Mouse (Mus musculus) forebrain, embryonic 12.5 days (tissue): ENCODE results near the gene Pcgf2. TPM values are rescaled to one million over a fixed set of nuclear protein-coding genes. Genes with fewer than 3 reads are reported as not detected.
A peak's percentile ranks its signal among the peaks of the same experiment; 100 is the strongest.

Experiments
- ATAC-seq: fragments of 200-750 bp; cut with Nextera tagmentation; 2 replicates; pipeline ENCODE4 v1.8.0; 2017; ENCODE audit warnings: moderate TSS enrichment; ENCODE audit not compliant: low FRiP score
- H3K27ac ChIP-seq: fragments of 300-500 bp; sonication (generic); 2 replicates; pipeline ENCODE4 v1.5.1; 2016; ENCODE audit warnings: mild to moderate bottlenecking
- H3K27me3 ChIP-seq: fragments of 300-500 bp; sonication (generic); 2 replicates; pipeline ENCODE4 v1.6.1; 2016; ENCODE audit warnings: mild to moderate bottlenecking
- H3K36me3 ChIP-seq: fragments of 300-500 bp; sonication (generic); replicated peaks from 2 replicates; pipeline ENCODE4 v1.6.1; 2016; ENCODE audit warnings: mild to moderate bottlenecking
- H3K4me1 ChIP-seq: fragments of 300-500 bp; sonication (generic); 2 replicates; pipeline ENCODE4 v1.6.1; 2016
- H3K4me2 ChIP-seq: fragments of 300-500 bp; sonication (generic); 2 replicates; pipeline ENCODE4 v1.6.1; 2016; ENCODE audit warnings: mild to moderate bottlenecking, moderate library complexity
- H3K4me3 ChIP-seq: fragments of 300-500 bp; sonication (generic); replicated peaks from 2 replicates; pipeline ENCODE4 v1.5.1; 2016; ENCODE audit warnings: mild to moderate bottlenecking
- H3K9ac ChIP-seq: fragments of 300-500 bp; sonication (generic); 2 replicates; pipeline ENCODE4 v1.6.1; 2016; ENCODE audit warnings: mild to moderate bottlenecking
- H3K9me3 ChIP-seq: fragments of 300-500 bp; sonication (generic); 2 replicates; pipeline ENCODE4 v1.6.1; 2016
- WGBS: fragments of 180-500 bp; shearing (Covaris S2); methylation state at CpG from one replicate; pipeline ENCODE4 v1.1.7; 2016; 5-methylcytosine and 5-hydroxymethylcytosine counted together
- polyA plus RNA-seq: library from polyadenylated mRNA; unstranded; fragments of >200 nt; fragmentation: Nextera tagmentation; extraction: Ambion mirVana; gene quantifications from 2 replicates; pipeline ENCODE4 v1.2.1, GENCODE M21; 2016

Gene Pcgf2
- polyA plus RNA-seq, result 24.2 TPM in 2 replicates

DNA sequence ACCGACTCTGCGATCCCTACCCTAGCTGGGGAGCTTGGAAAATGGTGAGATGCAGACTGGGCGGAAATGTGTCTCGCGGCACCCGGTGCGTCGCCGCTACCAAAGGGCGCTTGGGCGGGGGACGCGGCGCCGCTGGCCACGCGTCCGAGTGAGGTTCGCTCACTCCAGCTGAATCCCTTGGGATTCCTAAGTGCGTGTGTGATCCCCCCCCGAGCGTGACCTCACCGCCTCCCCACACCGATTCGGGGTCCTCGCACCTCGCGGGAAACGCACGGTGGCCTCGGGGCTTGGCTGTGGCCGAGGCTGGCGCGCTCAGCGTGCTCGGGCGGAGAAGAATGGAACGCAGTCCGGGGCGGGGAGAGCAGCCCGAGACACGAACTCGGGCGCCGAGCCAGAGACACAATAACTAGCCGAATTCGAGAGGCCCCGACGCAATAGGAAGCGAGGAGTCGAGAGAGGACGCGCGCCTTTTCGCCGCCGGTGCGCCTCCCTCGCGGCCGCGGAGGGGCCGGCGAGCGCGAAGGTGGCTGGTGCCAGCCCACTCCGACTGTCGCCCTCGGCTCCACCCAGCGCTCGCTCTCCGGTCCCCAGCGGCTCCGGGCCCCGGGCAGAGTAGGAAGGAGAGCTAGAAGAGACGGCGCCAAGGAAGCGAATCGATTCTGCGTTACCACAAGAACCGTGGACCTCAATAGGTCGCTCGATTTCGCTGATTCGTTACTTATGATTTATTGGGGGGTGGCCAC is at the start of gene Pcgf2:
Pcgf2 (minus strand) TSS at position 495 of the 743 bp plus-strand sequence.
- H3K9me3 ChIP-seq, result no peaks in the 10 kb centered on the region
- peak within 1 kb of the TSS; percentile 95 for H3K9ac ChIP-seq
- peak within 1 kb of the TSS; percentile 84 for H3K4me2 ChIP-seq
- peaks cover 61% of the 10 kb centered on the region for H3K4me1 ChIP-seq
- under 1% methylated on average over 85 of the region's 85 CpGs for WGBS
- peak; percentile 17 for ATAC-seq
- no peaks in the 10 kb centered on the region for H3K36me3 ChIP-seq
- no peaks in the 10 kb centered on the region for H3K27me3 ChIP-seq
- H3K27ac ChIP-seq, result peak within 1 kb of the TSS; percentile 99
- H3K4me3 ChIP-seq, result peak within 1 kb of the TSS; percentile 86

DNA sequence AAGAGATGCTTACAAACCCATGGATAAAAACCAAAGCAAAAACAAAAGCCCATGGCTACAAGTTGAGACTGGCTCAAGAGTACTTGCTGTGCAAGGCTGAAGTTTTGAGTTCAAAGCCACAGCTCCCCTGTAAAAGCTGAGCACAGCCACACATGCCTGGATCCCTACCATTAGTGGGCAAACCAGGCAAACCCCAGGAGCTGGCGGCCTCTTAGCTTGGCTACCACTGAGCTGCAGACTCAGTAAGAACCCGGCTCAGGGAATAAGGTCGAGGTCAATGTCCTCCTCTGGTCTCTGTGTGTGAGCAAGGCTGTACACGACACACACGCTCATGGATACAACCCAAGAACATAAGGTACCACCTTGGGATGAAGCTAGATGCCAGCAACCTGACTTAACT is 48.2 kb upstream of the Pcgf2 start:
- Histone ChIP-seq H3K4me3 (no peak overlapping the region), H3K9ac (no peak overlapping the region), H3K36me3 (peaks cover 69% of the 10 kb centered on the region), H3K27me3 (no peaks in the 10 kb centered on the region), H3K27ac (no peak overlapping the region), H3K9me3 (no peaks in the 10 kb centered on the region), H3K4me1 (peaks cover 4% of the 10 kb centered on the region), H3K4me2 (no peak overlapping the region)
- 91% methylated on average over 5 of the region's 5 CpGs for WGBS
- no peak for ATAC-seq

DNA sequence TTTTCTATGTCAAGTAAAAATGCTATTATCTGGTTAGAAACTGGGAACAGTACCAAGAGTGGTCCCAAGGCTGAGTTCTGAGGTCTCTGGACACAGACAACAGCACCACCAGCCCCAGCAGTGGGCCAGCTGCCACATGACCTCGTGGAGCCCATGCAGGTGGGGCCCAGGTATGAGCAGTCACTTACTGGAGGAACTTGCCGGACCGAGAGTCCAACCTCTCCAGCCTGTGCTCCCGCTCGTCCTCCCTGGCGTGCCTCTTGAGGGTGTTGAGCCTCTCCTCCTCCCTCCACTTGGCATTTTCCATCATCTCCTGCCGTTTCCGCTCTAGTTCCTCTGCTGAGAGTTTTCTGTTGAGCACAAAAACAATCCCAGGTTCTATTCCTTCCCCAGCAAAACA is 47.5 kb upstream of the Pcgf2 start:
- peaks cover 11% of the 10 kb centered on the region for H3K4me1 ChIP-seq
- ATAC-seq, result no peak
- no peaks in the 10 kb centered on the region for H3K9me3 ChIP-seq

GRCm38 (mm10) chr11:97745331-97745721 is 45.0 kb upstream of the Pcgf2 start:
- 12% methylated on average over 13 of the region's 13 CpGs for WGBS
- peak overlapping the region; percentile 78 for H3K4me2 ChIP-seq
- H3K4me1 ChIP-seq, result peaks cover 22% of the 10 kb centered on the region
- H3K4me3 ChIP-seq, result peak overlapping the region; percentile 72
- H3K9me3 ChIP-seq, result no peaks in the 10 kb centered on the region
- no peak overlapping the region for H3K9ac ChIP-seq
- no peak; the same call in 1 of the 2 replicates for ATAC-seq
- peaks cover 39% of the 10 kb centered on the region for H3K36me3 ChIP-seq
- no peaks in the 10 kb centered on the region for H3K27me3 ChIP-seq
- no peak overlapping the region for H3K27ac ChIP-seq

More for the DNA sequence above, 47.5 kb upstream of the Pcgf2 start:
- Histone ChIP-seq H3K4me3 (no peak overlapping the region), H3K4me2 (no peak overlapping the region), H3K27me3 (no peaks in the 10 kb centered on the region), H3K9ac (no peak overlapping the region), H3K36me3 (peaks cover 62% of the 10 kb centered on the region), H3K27ac (no peak overlapping the region)
- WGBS, result 95% methylated on average over 8 of the region's 8 CpGs

DNA sequence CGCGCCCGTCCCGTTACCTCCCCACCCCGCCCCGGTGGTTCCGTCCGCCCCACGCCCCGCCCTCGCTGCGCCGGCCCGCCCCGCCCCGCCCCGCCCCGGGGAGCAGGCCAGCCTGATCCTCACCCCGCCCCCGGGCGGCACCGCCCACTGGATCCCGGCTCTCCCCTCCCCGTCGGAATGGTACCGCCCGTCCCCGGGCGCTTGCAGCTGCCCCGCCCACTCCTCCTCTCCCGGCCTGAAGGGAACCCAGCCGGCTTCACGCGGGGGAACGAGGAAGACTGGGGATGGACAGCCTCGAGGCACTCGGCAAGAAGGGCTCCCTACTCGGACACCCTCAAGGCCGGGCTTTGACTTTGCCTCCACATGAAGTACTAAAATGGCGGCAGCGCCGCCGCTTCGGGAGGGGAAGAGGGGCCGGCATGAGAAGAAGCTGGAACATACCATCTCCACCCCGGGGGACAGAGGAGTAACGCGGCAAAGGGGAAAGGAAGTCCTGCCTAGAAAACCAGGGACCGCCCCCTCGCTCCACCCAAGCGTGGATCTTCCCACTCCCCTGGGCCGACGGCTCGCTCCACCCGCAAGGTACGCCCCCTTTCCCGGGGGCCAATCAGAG is 44.5 kb upstream of the Pcgf2 start:
- H3K4me1 ChIP-seq, result peaks cover 27% of the 10 kb centered on the region
- H3K9ac ChIP-seq, result peak overlapping the region; percentile 80
- H3K27me3 ChIP-seq, result no peaks in the 10 kb centered on the region
- whole genome bisulfite sequencing, result under 1% methylated on average over 32 of the region's 57 CpGs
- H3K9me3 ChIP-seq, result no peaks in the 10 kb centered on the region
- peak overlapping the region; percentile 92 for H3K27ac ChIP-seq
- peak overlapping the region; percentile 78 for H3K4me2 ChIP-seq
- peaks cover 34% of the 10 kb centered on the region for H3K36me3 ChIP-seq
- peak overlapping the region; percentile 72 for H3K4me3 ChIP-seq
- ATAC-seq, result peak; percentile 97

DNA sequence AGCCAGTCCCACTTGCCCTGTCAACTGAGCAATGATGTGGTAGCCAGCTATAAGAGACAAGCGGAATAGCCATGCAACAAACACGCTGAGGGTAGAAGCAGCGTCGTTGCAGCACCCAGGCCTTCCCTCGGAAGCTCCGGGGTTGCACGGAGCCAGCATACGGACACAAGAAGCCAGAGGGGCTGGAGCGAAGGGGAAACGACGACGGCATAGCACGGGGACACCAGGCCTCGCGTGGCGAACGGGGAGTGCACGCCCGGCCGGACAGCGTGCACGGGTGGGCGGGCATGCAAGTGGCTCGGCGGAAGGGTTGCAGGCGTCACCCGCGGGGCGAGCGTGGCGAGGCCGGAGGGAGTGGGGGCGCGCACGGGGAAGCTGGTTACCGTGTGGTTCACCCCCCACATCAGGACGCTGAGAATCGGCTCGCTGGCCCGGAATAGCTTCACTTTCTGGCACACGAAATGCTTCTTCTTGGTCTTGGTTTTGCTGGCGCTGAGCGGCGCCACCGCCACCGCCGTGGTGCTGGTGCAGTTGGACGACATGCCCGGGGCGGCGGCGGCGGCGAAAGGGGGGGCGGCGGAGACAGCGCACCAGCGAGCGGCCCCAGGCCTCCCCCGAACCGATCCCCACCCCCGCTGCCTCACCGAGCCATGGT is 43.9 kb upstream of the Pcgf2 start, which contains the start of gene Pip4k2b:
Pip4k2b (minus strand) TSS at position 642 of the 655 bp plus-strand sequence.
- no peak; the same call in 1 of the 2 replicates for ATAC-seq
- Histone ChIP-seq H3K4me1 (peaks cover 28% of the 10 kb centered on the region), H3K36me3 (peaks cover 27% of the 10 kb centered on the region), H3K27ac (peak within 1 kb of the TSS; percentile 92), H3K9ac (peak within 1 kb of the TSS; percentile 80), H3K9me3 (no peaks in the 10 kb centered on the region), H3K4me3 (peak within 1 kb of the TSS; percentile 72), H3K27me3 (no peaks in the 10 kb centered on the region), H3K4me2 (peak within 1 kb of the TSS; percentile 78)
- WGBS, result under 1% methylated on average over 48 of the region's 63 CpGs

GRCm38 (mm10) chr11:97743423-97743822 is 43.1 kb upstream of the Pcgf2 start:
- H3K4me2 ChIP-seq, result peak overlapping the region; percentile 78
- ATAC-seq, result no peak
- no peaks in the 10 kb centered on the region for H3K27me3 ChIP-seq
- peak overlapping the region; percentile 80 for H3K9ac ChIP-seq
- peaks cover 28% of the 10 kb centered on the region for H3K4me1 ChIP-seq
- H3K27ac ChIP-seq, result 0 out of 2 replicates have a peak overlapping the region, but pooled peaks have one; percentile 86
- no peaks in the 10 kb centered on the region for H3K9me3 ChIP-seq
- 51% methylated on average over 9 of the region's 9 CpGs for WGBS
- peaks cover 23% of the 10 kb centered on the region for H3K36me3 ChIP-seq
- peak overlapping the region; percentile 72 for H3K4me3 ChIP-seq

DNA sequence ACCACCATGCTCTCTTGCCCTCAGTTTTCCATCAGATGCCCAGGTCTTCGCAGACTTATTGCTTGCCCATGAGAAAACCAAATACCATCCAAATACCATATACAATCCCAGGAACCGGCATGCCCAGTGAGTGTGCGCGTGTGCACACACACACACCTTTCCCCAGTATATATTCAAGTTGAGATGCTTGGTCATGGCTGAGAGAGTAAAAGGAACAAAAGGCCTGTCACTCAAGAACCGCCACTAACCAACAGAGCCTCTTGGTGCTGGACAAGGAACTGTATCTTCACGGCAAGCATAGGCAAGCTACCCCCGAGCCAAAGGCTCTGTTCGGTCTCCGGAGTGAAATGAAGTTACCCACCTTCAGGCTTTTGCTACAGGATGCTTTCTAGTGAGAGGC is 42.3 kb upstream of the Pcgf2 start:
- Histone ChIP-seq H3K27me3 (no peaks in the 10 kb centered on the region), H3K4me1 (peaks cover 28% of the 10 kb centered on the region), H3K4me3 (peak overlapping the region; percentile 72), H3K36me3 (peaks cover 16% of the 10 kb centered on the region), H3K9me3 (no peaks in the 10 kb centered on the region), H3K27ac (no peak overlapping the region), H3K9ac (peak overlapping the region; percentile 29; the same call in 1 of the 2 replicates), H3K4me2 (peak overlapping the region; percentile 78)
- ATAC-seq, result no peak
- 78% methylated on average over 9 of the region's 9 CpGs for WGBS

GRCm38 (mm10) chr11:97742157-97742556 is 41.9 kb upstream of the Pcgf2 start:
- no peak for ATAC-seq
- peaks cover 13% of the 10 kb centered on the region for H3K36me3 ChIP-seq
- H3K27me3 ChIP-seq, result no peaks in the 10 kb centered on the region
- H3K9me3 ChIP-seq, result no peaks in the 10 kb centered on the region
- no peak overlapping the region for H3K9ac ChIP-seq
- H3K4me3 ChIP-seq, result no peak overlapping the region
- peaks cover 28% of the 10 kb centered on the region for H3K4me1 ChIP-seq
- peak overlapping the region; percentile 78 for H3K4me2 ChIP-seq
- no peak overlapping the region for H3K27ac ChIP-seq
- 97% methylated on average over 5 of the region's 5 CpGs for WGBS

DNA sequence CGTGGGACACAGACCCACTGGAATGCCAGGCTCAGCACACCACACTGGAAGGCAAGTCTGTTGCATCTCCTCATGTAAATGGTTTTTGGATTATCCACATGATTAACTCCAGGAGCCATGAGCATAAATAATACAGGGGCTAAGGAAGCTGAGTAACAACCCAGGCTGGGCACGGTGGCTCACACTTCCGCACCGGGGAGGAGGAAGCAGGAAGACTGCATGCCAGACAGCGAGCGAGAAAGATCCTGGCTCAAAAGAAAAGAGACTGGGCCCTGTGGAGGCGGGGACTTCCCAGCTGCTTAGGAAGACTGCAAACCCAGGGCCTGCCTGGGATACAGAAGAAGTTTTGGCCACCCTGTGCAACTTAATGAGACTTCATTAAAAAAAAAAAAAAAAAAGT is 39.9 kb upstream of the Pcgf2 start:
- no peaks in the 10 kb centered on the region for H3K27me3 ChIP-seq
- WGBS, result 42% methylated on average over 7 of the region's 7 CpGs
- no peak overlapping the region for H3K4me3 ChIP-seq
- 0 out of 2 replicates have a peak overlapping the region, but pooled peaks have one; percentile 25 for H3K27ac ChIP-seq
- ATAC-seq, result no peak
- H3K9ac ChIP-seq, result no peak overlapping the region
- H3K4me2 ChIP-seq, result no peak overlapping the region; the same call in 1 of the 2 replicates
- H3K4me1 ChIP-seq, result peaks cover 28% of the 10 kb centered on the region
- H3K9me3 ChIP-seq, result no peaks in the 10 kb centered on the region
- H3K36me3 ChIP-seq, result no peaks in the 10 kb centered on the region; the same call in 1 of the 2 replicates

DNA sequence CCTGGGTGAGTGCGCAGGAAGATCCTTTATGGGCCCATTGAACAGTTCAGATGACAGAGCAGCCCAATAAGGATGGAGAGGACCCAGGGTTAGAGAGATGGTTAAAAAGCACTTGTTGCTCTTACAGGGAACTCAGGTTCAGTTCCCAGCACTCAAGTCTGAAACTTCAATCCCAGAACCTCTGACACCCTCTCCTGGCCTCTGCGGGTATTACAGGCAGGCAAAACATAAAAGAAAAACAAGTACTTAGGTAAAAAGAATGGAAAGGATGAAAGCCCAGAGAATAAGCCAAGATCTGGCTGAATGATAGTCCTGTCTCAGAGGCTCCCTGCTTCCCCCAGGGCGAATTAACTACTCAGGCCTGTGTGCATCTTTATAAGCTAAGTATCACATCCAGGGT is 38.9 kb upstream of the Pcgf2 start:
- 90% methylated on average over 3 of the region's 3 CpGs for WGBS
- Histone ChIP-seq H3K27me3 (no peaks in the 10 kb centered on the region), H3K4me1 (peaks cover 30% of the 10 kb centered on the region), H3K36me3 (no peaks in the 10 kb centered on the region; the same call in 1 of the 2 replicates), H3K4me2 (no peak overlapping the region), H3K9me3 (no peaks in the 10 kb centered on the region), H3K9ac (no peak overlapping the region), H3K4me3 (no peak overlapping the region), H3K27ac (no peak overlapping the region)
- no peak for ATAC-seq

- H3K9me3 ChIP-seq, result no peaks in the 10 kb centered on the region
- no peak overlapping the region for H3K4me3 ChIP-seq
- no peaks in the 10 kb centered on the region; the same call in 1 of the 2 replicates for H3K36me3 ChIP-seq
- ATAC-seq, result no peak
- no peak overlapping the region for H3K9ac ChIP-seq
- peaks cover 31% of the 10 kb centered on the region for H3K4me1 ChIP-seq
- WGBS, result 66% methylated on average over 6 of the region's 6 CpGs
- no peak overlapping the region for H3K4me2 ChIP-seq
- H3K27ac ChIP-seq, result no peak overlapping the region
- H3K27me3 ChIP-seq, result no peaks in the 10 kb centered on the region
These were observed 38.4 kb upstream of the Pcgf2 start for GRCm38 (mm10) chr11:97738703-97739102.
